Mouse (Mus musculus) myocyte (in vitro differentiated cells): ENCODE measurements around the gene Clec11a. TPM values are rescaled to one million over a fixed set of nuclear protein-coding genes. Genes with fewer than 3 reads are reported as not detected.

ENCODE experiments used
- H3K27me3 ChIP-seq: one replicate; pipeline ENCODE4 v1.6.1; 2011; ENCODE audit not compliant: control insufficient read depth, insufficient read depth, insufficient read length
- H3K36me3 ChIP-seq: one replicate; pipeline ENCODE4 v1.6.1; 2011; ENCODE audit not compliant: control insufficient read depth, insufficient read depth
- H3K4me2 ChIP-seq: one replicate; pipeline ENCODE4 v1.6.1; 2011; ENCODE audit warnings: low read depth, control low read depth
- H3K4me3 ChIP-seq: one replicate; pipeline ENCODE4 v1.5.1; 2011; ENCODE audit warnings: mild to moderate bottlenecking, control low read depth, moderate library complexity
- H3K79me2 ChIP-seq: one replicate; pipeline ENCODE4 v1.6.1; 2011; ENCODE audit not compliant: control insufficient read depth, insufficient read depth
- H3ac ChIP-seq: one replicate; pipeline ENCODE4 v1.6.1; 2011; ENCODE audit not compliant: control insufficient read depth, insufficient read length
- CEBPB ChIP-seq: IDR thresholded peaks from 2 replicates; pipeline ENCODE4 v1.6.1; 2011; ENCODE audit warnings: mild to moderate bottlenecking, moderate library complexity; ENCODE audit not compliant: poor library complexity, insufficient read depth, severe bottlenecking
- E2F4 ChIP-seq: IDR thresholded peaks from one replicate; pipeline ENCODE4 v1.6.1; 2011; ENCODE audit warnings: mild to moderate bottlenecking, control low read depth, moderate library complexity; ENCODE audit not compliant: insufficient read depth
- MAX ChIP-seq: IDR thresholded peaks from one replicate; pipeline ENCODE4 v1.6.1; 2011; ENCODE audit warnings: low read depth, mild to moderate bottlenecking, control low read depth
- MYOD1 ChIP-seq, 3 experiments: IDR thresholded peaks; one replicate each; pipeline ENCODE4 v1.6.1; 2011; ENCODE audit warnings: control low read depth in 2 of 3, low read depth in 2 of 3, mild to moderate bottlenecking in 2 of 3, moderate library complexity in 1 of 3; ENCODE audit not compliant: insufficient read length in 2 of 3, control insufficient read depth in 1 of 3
- MYOG ChIP-seq, 3 experiments: IDR thresholded peaks; one replicate each; pipeline ENCODE4 v1.6.1; 2011; ENCODE audit warnings: control low read depth in 2 of 3, low read depth in 2 of 3, mild to moderate bottlenecking in 2 of 3; ENCODE audit not compliant: insufficient read length in 2 of 3, control insufficient read depth in 1 of 3, insufficient read depth in 1 of 3
- POLR2A ChIP-seq: IDR thresholded peaks from one replicate; pipeline ENCODE4 v1.6.1; 2011; ENCODE audit warnings: low read depth, mild to moderate bottlenecking, control low read depth, moderate library complexity; ENCODE audit not compliant: insufficient read length
- POLR2AphosphoS2 ChIP-seq: IDR thresholded peaks from one replicate; pipeline ENCODE4 v1.6.1; 2011; ENCODE audit warnings: low read depth, control low read depth; ENCODE audit not compliant: insufficient read length
- REST ChIP-seq: IDR thresholded peaks from one replicate; pipeline ENCODE4 v1.6.1; 2011; ENCODE audit warnings: mild to moderate bottlenecking, control low read depth, moderate library complexity; ENCODE audit not compliant: insufficient read depth, insufficient read length
- SRF ChIP-seq: IDR thresholded peaks from one replicate; pipeline ENCODE4 v1.6.1; 2011; ENCODE audit warnings: low read depth; ENCODE audit not compliant: control insufficient read depth, insufficient read length
- TCF12 ChIP-seq: IDR thresholded peaks from one replicate; pipeline ENCODE4 v1.6.1; 2011; ENCODE audit warnings: mild to moderate bottlenecking, control low read depth; ENCODE audit not compliant: poor library complexity, insufficient read depth, severe bottlenecking
- TCF3 ChIP-seq: IDR thresholded peaks from one replicate; pipeline ENCODE4 v1.6.1; 2011; ENCODE audit warnings: low read depth, control low read depth; ENCODE audit not compliant: insufficient read length
- USF1 ChIP-seq: IDR thresholded peaks from one replicate; pipeline ENCODE4 v1.6.1; 2011; ENCODE audit warnings: low read depth, mild to moderate bottlenecking, control low read depth, moderate library complexity
- polyA plus RNA-seq: library from polyadenylated mRNA; unstranded; fragments of >200 nt; fragmentation: generic; extraction: Trizol; gene quantifications from one replicate; pipeline ENCODE4 v1.2.1, GENCODE M21; 2012; ENCODE audit warnings: missing spikeins

Gene Clec11a
- 0.60 TPM for polyA plus RNA-seq

- Histone ChIP-seq H3K27me3 (peaks cover 38% of the 10 kb centered on the region), H3K4me2 (peak within 1 kb of the TSS; percentile 48), H3K79me2 (no peaks in the 10 kb centered on the region), H3K36me3 (no peaks in the 10 kb centered on the region), H3ac (no peak within 1 kb of the TSS), H3K4me3 (no peak within 1 kb of the TSS)
- TF ChIP-seq E2F4 (no peak), TCF12 (no peak), REST (no peak), MYOG (IDR thresholded peaks at IDR 0.05; ENCODE audit: control insufficient read depth in 1 of 3, insufficient read depth in 1 of 3, insufficient read length in 2 of 3, low read depth in 2 of 3) (no peak), POLR2A (no peak), CEBPB (no peak), MAX (no peak)
Measured at GRCm38 (mm10) chr7:44306516-44307240, at the start of gene Clec11a. Gene Clec11a, minus strand, starts transcription at chr7:44306902.

GRCm38 (mm10) chr7:44355411-44355810, 48.7 kb upstream of the Clec11a start:
- TF ChIP-seq REST (no peak), MYOD1 (IDR thresholded peaks at IDR 0.05; ENCODE audit: control insufficient read depth in 1 of 3, insufficient read length in 2 of 3, low read depth in 2 of 3) (no peak), POLR2AphosphoS2 (no peak), SRF (no peak), MYOG (IDR thresholded peaks at IDR 0.05; ENCODE audit: control insufficient read depth in 1 of 3, insufficient read depth in 1 of 3, insufficient read length in 2 of 3, low read depth in 2 of 3) (no peak), USF1 (no peak), MAX (no peak), E2F4 (no peak), TCF3 (no peak), TCF12 (no peak), CEBPB (no peak), POLR2A (no peak)
- H3K27me3 ChIP-seq: peaks cover 94% of the 10 kb centered on the region
- H3K36me3 ChIP-seq: no peaks in the 10 kb centered on the region
- H3K79me2 ChIP-seq: no peaks in the 10 kb centered on the region
- H3K4me2 ChIP-seq: no peak overlapping the region
- no peak overlapping the region for H3ac ChIP-seq
- H3K4me3 ChIP-seq: no peak overlapping the region

GRCm38 (mm10) chr7:44353601-44354340, 47.1 kb upstream of the Clec11a start:
- no peaks in the 10 kb centered on the region for H3K79me2 ChIP-seq
- no peak overlapping the region for H3K4me3 ChIP-seq
- no peak overlapping the region for H3ac ChIP-seq
- no peak for TF ChIP-seq POLR2A
- no peak for TF ChIP-seq E2F4
- TF ChIP-seq MYOG (IDR thresholded peaks at IDR 0.05; ENCODE audit: control insufficient read depth in 1 of 3, insufficient read depth in 1 of 3, insufficient read length in 2 of 3, low read depth in 2 of 3): no peak
- TF ChIP-seq POLR2AphosphoS2: no peak
- no peak for TF ChIP-seq SRF
- TF ChIP-seq MYOD1 (IDR thresholded peaks at IDR 0.05; ENCODE audit: control insufficient read depth in 1 of 3, insufficient read length in 2 of 3, low read depth in 2 of 3): no peak
- TF ChIP-seq CEBPB: no peak
- no peak for TF ChIP-seq MAX
- TF ChIP-seq TCF12: no peak
- TF ChIP-seq REST: no peak
- no peak for TF ChIP-seq USF1
- no peak for TF ChIP-seq TCF3
- no peak overlapping the region for H3K4me2 ChIP-seq
- H3K36me3 ChIP-seq: no peaks in the 10 kb centered on the region
- peaks cover 96% of the 10 kb centered on the region for H3K27me3 ChIP-seq

GRCm38 (mm10) chr7:44352750-44353600, 46.3 kb upstream of the Clec11a start:
- H3K36me3 ChIP-seq: no peaks in the 10 kb centered on the region
- no peak overlapping the region for H3K4me2 ChIP-seq
- H3K27me3 ChIP-seq: peaks cover 96% of the 10 kb centered on the region
- no peaks in the 10 kb centered on the region for H3K79me2 ChIP-seq
- no peak for TF ChIP-seq TCF3
- no peak for TF ChIP-seq MAX
- no peak for TF ChIP-seq SRF
- no peak for TF ChIP-seq TCF12
- TF ChIP-seq MYOG (IDR thresholded peaks at IDR 0.05; ENCODE audit: control insufficient read depth in 1 of 3, insufficient read depth in 1 of 3, insufficient read length in 2 of 3, low read depth in 2 of 3): no peak
- TF ChIP-seq CEBPB: no peak
- TF ChIP-seq USF1: no peak
- TF ChIP-seq REST: no peak
- no peak for TF ChIP-seq POLR2AphosphoS2
- no peak for TF ChIP-seq POLR2A
- no peak for TF ChIP-seq MYOD1 (IDR thresholded peaks at IDR 0.05; ENCODE audit: control insufficient read depth in 1 of 3, insufficient read length in 2 of 3, low read depth in 2 of 3)
- TF ChIP-seq E2F4: no peak
- no peak overlapping the region for H3ac ChIP-seq
- H3K4me3 ChIP-seq: no peak overlapping the region
